Mouse (Mus musculus): ENCODE results near the gene Psmb3.
"Not testable (repeated sequence)": the region's sequence is repeated elsewhere in the genome, so short reads cannot be mapped to it uniquely, and the experiment has no call there.

Gene Psmb3

DNA sequence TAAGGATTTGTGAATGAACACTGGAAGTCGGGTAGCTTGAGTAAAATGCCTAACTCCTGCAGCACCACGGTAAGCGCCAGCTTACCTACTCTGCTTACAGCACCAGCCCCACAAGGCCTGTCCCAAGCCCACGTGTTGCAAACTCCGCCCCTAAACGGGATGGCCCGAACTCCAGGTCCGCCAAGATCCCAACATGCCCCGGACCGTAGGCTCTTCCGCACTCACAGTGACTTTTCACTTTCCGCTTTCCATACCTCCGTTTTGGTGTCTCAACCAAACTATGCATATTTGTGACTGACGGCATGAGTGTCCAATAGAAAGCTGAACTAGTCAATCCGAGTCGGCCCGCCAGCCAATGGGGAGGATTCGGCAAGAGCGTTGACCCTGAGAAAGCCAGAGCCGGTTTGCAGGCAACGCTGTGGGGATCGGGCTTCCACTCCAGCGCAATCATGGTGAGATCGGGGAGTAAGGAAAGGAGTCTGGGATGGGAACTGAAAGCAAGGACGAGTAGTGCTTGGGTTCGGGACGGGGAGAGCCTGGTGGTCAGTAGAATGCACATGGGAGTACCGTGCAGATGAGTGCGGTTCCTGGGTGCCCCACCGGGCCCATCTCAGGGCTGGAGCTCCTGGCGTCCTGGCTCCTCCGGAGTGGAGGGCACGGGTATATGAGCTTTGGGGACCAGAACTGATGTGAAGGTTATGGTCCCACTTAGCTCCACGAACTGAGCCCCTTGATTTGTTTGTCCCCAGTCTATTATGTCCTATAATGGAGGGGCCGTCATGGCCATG is at the start of gene Psmb3:
TSS of gene Psmb3 (plus strand) at position 361 of the 788 bp plus-strand sequence.
- peak; percentile 100 for DNase-seq (ENCODE audit: low spot score)

DNA sequence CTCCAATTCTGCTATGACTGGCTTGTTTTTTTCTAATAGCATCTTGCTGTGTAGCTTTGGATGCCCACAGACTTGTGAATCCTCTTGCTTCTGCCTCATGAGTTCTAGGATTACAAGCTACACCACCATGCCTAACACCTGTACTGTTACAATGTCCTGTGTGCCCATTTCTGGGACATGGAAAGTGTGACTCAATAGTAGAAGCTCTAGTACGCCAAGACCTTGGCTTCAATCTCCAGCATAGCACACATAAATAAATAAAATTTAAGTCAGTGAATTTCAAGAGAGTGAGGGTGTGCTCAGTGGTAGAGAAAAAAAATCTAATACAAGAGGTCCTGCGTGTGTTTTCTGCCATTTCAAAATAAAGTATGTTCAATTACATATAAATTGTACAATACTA is 49.0 kb upstream of the Psmb3 start:
- no peak for DNase-seq (ENCODE audit: low spot score)

DNA sequence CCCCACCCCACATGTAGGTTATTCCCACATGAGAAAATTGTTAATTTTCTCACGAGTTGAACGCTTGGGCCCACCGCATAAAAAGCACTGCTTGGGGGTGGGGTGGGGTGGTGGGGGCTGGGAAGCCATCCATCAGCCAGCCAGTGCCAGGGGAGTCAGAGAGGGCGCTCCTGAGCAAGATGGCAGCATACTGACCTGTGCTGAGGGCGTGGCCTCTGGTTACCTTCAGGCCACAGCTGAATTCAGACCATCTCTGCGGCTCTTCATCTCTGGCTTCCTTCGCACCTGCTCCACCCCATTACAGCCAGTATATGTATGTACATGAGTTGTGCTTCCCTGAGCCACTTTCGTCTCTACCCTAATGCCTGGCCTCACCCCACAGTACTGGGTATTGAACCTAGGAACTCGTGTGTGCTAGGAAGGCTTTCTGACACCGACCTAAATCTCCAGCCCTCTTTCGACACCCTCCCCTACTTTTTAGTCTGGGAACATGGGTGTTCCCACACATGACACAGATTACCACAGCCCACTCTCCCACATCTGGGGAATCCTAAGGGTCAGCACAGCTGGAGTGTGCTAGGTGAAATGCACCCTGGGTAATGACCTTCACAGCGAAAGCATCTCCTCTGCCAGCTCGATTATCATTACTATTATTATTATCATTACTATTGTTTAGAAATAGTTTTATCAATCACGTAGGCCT is 46.8 kb upstream of the Psmb3 start:
- no peak for DNase-seq (ENCODE audit: low spot score)

DNA sequence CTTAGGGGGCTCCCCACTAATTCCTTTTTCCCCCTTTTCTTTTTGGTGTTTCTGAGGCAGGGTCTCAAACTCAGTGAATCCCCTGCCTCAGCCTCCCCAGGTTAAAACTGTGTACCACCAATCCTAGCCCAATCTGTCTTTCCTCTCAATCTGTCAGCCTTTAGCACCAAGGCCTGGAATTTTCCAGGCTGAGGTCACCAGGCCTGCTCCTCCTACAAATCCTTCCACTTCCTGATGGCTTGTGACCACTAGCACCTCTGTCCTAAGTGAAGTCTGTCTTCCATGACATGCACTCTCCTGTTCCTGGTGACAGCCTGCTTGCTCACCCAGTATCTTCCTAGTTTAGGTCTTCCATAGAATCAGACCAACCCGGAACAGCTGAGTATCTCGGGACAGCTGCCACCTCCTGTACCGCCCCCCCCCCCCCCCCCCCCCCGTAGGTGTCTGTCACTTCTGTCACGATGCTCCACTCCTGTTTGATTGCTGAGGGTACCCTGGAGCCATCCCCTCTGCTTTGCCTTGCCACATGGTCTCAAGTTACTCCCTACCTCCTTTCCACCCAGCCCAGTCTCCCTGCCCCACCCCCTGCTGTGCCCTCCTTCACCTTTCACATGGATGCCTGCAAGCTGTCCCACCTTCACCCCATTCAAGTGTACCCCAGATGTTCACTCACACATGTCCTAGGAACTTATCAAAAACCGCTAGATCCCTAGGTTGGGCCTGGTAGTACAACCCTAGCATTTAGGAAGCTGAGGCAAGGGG is 45.8 kb upstream of the Psmb3 start:
- DNase-seq (ENCODE audit: low spot score), result no peak

DNA sequence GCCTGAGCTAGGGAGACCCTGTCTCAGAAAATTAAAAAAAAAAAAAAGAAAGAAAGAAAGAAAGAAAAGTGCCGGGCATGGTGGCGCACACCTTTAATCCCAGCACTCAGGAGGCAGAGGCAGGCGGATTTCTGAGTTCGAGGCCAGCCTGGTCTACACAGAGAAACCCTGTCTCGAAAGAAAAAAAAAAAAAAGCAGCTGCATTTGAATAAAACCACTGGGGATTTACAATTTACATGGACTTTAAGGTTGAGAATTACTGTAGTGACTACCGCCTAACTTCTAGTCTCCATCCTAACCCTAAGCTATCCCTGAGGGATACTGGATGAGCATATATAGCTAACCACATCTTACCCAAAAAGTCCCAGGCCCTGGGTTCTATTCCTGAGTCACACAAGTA is 45.2 kb upstream of the Psmb3 start:
- DNase-seq (ENCODE audit: low spot score), result not testable (repeated sequence)

DNA sequence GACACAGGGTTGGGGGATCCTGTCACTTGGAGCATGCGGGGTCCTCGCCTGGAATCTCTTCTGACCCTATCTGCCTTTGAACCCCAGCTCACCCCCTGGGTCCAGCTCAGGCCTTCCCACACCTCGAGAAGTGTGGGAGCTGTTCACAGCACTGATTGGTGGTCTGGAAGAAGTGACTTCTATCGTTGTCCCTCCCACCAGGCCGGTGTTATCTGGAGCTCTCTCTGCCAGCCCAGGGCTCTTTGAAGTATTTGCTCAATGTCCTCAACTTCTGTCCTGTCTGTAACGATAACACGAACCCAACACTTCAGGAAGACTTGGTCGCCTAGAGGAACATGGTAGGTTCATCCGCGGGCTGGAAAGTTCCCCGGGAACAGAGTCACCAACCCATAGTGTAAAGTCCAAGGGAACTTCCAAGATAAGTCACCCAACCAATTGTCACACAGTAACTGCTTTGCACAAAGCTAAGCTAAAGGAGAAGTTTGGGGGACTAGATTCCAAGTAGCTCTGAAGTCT is 44.4 kb upstream of the Psmb3 start:
- no peak for DNase-seq (ENCODE audit: low spot score)

DNA sequence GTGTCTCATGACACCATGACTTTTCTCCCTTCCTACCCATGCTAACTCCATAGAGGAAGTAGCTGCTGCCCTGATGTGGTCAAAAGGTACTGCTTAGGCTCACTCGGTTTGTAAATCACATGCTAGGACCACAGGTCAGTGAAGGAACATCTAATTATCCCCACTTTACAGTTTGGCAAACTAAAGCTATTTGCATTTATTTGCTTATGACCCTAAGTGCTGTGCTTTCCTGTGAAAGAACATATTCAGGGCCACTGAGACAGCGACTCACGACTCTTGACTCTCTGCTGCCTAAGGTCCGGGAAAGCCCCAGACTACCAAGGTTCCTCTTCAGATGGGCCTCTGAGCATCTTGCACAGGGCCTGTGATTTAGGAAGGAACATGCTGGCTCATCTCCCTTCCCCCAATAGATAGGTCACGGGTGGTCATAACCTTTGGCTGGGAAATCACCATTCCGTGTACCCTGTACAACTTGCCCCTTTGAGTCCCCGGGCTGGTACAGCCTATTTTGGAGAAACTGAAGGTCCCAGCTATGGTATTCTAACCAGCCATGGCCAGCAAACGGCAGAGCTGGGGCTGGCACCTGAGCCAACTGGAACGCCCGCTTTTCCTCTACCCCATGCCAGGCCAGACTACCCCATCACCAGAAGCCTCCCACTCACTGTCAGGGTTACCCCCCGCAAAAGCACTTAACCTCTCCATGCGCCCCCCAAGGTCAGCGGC is 43.8 kb upstream of the Psmb3 start:
- peak; percentile 31 for DNase-seq (ENCODE audit: low spot score)

DNA sequence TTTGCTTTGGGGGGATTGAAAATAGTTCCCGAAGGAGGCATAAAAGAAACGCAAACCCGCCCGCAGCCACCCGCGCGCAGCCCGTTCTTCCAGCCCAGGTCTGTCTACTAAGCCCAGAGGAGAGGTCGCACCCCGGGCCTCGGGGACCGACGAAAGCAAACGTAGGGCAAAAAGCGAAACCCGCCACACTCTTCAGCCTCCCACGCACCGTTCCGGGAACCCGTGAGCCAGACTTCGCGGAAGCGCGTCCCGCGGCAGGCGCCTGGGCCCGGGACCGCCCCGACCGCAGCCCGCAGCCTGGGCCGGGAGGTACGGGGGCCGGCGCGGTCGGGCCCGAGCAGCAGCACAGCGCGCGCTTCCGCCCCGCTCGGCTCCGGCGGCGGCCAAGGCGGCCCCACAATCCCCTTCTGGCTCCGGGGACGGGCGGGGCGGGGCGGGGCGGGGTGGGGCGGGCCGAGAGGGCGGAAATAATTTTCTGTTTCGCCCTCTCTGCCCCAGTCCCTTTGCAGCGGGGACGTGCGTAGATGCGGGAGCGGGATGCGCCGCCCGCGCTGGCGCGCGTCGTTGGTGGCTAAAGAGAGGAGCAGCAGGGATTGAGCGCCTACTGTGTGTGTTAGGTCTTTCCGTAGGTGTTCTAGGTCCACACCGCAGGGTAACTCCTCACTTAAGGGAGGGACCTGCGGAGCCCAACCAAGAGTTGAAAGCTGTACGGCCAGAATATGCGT is 43.0 kb upstream of the Psmb3 start:
- DNase-seq (ENCODE audit: low spot score), result peak; percentile 64

DNA sequence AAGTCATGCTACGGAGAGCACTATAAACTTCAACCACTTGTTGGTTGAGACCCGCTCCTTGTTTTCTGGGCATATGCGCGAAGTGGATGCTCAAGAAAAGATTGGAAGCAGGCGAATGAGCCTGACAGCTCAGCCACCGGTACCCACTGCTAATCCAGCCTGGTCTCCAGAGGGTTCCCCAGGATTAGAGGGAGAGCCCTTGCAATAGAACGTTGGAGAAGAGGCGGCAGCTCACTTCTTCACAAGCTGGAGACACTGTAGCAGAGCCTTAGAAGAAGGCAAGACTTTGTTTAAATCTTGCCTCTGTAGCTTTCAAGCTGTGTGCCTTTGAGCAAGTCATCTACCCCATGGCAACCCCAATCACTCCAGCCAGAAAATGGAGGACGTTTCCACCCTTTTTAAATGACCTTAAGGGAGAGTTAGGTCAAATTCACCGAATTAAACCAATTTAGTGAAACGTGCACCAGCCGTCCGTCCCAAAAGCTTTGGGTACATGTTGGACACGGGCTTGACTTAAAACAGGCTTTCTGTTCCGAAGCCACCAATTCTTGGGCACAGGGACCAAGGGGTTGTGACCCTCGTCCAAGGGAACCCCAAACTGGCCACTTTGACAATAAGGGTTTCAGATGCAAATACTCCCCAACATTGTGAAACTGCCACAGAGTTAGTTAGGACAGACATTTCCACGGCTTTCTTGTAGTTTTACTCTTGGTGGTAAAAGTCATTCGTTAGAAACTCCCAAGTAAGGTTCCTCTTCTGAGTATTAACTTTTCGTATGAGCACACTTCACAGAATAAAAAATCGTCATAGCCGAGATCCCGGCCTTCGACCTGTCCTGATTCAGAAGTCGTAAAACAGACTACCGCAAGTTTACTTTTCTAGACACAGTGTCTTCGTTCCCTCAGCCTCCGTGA is 42.2 kb upstream of the Psmb3 start:
- DNase-seq (ENCODE audit: low spot score), result no peak

DNA sequence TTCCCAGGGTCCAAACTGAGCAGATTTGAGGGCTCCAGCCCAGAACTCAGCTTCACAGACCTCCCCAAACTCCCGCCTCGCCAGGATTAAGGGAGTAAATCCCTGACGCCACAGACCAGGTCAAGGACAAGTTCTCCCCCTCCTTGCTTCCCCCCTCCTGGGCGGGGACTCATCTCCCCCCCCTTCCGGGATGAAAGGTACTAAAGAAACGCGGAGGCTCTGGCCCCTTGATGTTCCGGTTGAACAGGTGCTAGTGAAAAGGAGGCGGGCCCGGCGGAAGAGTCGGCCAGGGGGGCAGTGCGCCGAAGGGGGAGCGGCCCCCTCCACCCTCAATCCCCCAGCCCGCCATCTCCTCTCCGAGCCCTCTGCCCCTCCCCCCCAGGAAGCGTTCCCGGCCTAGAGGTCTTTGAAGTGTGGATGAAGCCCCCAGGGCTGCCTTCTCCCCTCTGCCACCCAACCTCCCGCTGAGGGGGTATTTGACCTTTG is 41.5 kb upstream of the Psmb3 start:
- DNase-seq (ENCODE audit: low spot score), result no peak

DNA sequence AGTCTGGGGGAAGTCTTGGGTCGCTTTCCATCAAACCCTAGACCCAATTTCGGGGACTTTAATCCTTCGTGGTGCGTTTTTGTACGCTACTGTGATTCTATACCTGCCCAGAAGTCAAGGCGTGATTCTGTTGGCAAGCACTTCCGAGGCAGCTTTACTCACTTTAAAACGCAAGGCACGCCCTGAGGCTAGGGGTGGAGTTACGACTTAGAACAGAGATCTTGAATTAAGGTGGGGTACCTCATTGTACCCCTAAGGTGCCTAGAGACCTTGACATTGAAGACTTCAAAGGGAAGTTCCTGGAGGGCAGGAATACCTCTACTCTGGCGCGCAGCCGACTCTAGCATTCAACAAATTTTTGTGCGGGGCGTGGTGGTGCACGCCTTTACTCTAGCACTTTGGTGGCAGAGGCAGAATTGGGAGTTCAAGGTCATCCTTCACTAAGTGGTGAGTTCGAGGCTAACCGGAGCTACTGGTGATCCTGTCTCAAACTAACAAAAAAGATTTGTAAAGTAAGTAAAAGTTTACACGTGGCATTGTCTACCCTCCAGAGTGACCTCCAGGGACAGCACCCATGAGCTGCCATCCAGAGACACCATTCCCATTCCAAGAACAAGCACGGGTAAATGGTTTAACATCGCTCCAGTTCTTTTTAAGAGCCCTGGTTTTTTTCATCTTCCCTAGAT is 40.8 kb upstream of the Psmb3 start:
- DNase-seq (ENCODE audit: low spot score), result no peak

DNA sequence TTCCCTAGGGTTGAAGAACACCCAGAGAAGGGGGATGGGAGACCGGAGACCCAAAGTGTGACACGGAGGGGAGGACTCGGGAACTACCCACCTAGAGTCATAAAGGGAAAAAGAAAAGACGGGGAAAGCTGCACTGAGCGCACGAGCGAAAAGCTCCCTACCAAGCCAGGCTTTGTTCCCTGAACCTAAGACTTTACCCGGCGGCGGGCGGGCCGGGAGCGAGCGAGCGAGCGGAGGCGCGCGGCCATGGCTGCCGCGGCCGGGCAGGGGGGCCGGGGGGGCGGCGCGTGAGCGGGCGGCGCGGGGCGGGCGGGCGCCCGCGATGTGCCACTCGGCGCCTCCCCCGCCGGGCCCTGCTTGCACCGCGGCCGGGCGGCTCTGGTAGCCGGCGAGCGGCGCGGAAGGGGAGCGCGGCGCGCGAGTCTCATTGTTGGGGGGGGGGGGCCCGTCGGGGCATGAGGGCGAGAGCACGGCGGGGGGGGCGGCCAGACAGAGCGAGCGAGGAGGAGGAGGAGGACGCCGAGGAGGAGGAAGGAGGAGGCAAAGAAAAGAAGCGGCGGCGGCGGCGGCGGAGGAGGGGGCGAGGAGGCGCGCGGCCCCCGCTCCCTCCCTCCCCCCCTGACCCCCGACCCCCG is 40.2 kb upstream of the Psmb3 start, which contains the start of gene Mllt6:
TSS of gene Mllt6 (plus strand) at position 522 of the 635 bp plus-strand sequence.
- peak; percentile 80 for DNase-seq (ENCODE audit: low spot score)

DNA sequence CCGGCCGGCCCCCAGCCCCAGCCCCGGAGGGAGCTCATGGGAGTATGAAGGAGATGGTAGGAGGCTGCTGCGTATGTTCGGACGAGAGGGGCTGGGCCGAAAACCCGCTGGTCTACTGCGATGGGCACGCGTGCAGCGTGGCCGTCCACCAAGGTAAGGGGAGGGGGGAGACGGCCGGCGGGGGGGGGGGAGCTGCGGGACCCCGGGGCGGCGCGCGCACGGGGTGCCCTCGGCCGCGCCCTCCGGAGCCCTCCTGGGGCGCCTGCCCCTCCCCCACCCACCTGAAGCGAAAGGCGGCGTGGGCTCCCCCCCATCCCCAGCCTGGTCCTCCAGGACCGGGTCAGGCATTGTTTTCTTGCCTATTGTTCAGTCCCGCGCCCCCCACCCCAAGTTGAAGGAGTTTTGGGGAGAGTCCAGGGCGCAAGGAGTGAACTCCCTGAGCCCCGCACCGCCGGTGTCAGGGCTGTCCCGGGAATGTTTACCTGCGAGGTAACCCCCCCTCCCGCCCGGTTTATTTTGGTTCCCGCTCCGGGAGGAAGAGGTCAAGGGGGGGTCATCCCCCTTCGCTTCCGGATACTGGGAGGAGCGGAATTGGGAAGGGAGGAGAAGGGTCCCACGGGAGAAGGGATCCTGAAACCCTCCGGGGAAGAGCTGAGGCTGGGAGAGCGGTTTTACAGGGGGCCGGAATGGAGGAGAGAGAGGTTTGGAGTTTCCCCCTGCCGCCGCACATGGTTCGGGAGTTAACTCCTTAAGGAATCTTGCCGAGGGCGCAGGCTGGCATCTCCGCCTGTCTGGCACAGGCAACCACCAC is 39.5 kb upstream of the Psmb3 start:
- DNase-seq (ENCODE audit: low spot score), result peak; percentile 46

DNA sequence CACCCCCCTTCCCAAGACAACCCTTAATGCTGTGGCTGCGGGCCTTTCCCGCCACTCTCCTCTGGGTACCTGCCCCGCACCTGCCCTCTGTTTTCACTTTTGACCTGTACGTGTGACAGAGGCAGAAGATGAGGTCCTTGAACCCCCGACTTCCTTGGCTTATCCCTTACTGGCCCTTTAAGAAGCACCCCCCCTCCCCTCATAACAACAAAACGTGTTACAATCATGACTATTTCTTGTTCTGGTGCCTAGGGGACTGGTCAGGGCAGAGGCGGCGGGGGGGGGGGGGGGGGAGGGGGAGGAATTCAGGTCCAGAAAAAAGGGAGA is 38.9 kb upstream of the Psmb3 start:
- no peak for DNase-seq (ENCODE audit: low spot score)

DNA sequence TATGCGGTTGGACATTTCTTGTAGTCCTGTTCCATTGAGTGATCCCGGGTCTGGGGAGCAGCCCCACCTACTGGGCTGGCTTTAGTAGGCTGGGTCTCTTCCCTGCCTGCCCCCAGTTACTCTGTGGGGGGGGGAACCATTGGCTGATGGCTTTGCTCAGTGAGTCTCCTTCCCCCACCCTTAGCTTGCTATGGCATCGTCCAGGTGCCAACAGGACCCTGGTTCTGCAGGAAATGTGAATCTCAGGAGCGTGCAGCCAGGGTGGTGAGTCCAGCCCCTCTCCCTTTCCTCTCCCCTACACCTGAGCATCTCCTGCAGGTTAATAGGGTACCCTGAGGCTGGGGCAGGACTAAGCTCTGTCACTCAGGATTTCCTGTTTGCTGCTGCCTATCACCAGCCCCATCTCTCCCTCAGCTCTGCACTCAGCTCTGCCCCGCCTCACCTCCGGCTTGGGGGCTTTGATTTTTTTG is 38.4 kb upstream of the Psmb3 start:
- DNase-seq (ENCODE audit: low spot score), result no peak

DNA sequence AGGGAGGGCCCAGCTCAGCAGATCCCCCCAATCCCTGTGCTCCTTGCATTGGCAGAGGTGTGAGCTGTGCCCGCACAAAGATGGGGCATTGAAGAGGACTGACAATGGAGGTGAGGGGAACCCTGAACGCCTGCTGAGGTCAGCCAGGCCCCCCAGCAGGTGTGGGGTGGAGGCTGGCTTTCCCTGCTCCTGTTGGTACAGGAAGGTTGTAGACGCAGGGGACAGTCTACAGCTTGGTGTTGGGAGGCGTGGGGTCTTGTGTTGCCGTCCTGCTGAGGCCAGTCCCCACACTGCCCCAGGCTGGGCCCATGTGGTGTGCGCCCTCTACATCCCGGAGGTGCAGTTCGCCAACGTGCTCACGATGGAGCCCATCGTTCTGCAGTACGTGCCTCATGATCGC is 37.8 kb upstream of the Psmb3 start:
- DNase-seq (ENCODE audit: low spot score), result no peak

DNA sequence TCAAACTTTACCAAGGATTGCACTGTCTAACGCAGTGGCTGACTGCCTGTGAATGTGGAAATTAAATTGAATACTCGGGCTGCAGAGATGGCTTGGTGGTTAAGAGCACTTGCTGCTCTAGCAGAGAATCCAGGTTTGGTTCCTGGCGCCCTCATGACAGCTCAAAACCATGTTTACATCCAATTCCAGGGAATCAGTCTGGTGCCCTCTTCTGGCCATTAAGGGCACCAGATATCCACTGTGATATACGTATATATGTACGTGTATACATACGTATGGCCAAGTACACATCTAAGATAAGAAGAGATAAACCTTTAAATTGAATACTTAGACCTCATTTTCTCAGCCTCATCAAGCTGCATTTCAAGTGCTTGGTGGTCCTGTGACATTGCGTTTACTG is 37.0 kb upstream of the Psmb3 start:
- DNase-seq (ENCODE audit: low spot score), result no peak

DNA sequence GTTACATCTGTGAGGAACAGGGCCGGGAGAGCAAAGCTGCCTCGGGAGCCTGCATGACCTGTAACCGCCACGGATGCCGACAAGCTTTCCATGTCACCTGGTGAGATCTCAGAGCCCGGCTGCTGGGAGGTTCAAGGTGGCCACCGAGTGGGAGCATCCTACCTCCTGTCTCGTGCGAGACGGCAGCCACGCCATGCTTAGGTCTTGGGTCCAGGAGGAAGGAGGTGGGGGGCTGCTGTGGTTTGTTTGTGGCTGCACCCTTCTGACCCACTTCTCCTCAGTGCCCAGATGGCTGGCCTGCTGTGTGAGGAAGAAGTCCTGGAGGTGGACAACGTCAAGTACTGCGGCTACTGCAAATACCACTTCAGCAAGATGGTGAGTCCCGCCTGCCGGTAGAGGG is 36.4 kb upstream of the Psmb3 start:
- DNase-seq (ENCODE audit: low spot score), result no peak

All from adipocyte (in vitro differentiated cells).